8 mouse cellular contexts compared by ENCODE assay signal in the genomic region with DNA sequence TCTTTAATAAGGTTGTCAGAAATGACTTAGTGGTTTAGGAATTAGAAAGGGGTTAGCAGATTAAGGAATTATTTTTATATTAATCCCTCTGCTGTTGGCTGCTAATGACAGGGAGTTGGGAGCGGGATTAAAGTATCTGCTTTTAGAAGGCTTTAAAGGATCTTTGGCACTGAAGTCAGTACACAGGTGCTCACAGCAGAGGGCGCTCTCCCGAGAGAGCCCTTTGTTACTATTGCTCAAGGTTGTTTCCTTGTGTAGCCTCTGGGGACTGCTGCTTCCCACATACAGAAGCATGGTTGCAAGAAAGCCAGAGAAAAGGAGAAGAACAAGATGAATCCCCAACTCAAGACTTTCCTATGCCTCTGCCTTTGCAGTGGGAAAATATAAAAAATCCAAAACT. TPM values are rescaled to one million over a fixed set of nuclear protein-coding genes. Genes with fewer than 3 reads are reported as not detected.
A peak's percentile ranks its signal among the peaks of the same experiment; 100 is the strongest.
DNase-seq lines count a peak whose midpoint lies in the region; ATAC-seq and TF ChIP-seq lines count a peak whose summit lies in the region.

No protein-coding gene starts in this region.

- 25% methylated on average over 3 of the region's 3 CpGs for WGBS in liver, postnatal 0 days (ENCODE audit: insufficient replicate concordance)

- H3K9me3 ChIP-seq in liver, postnatal 0 days (ENCODE audit: low read length): peaks cover 4% of the 10 kb centered on the region; the same call in 1 of the 2 replicates

- H3K9ac ChIP-seq in liver, postnatal 0 days (replicated peaks): no peak overlapping the region

- no peak overlapping the region for H3K27ac ChIP-seq in layer of hippocampus, adult 2 months
- no peak overlapping the region for H3K27ac ChIP-seq in liver, postnatal 0 days (ENCODE audit: low read depth)

- no peak for TF ChIP-seq EP300 in liver, postnatal 0 days (IDR thresholded peaks at IDR 0.05; ENCODE audit: low read depth)

- H3K27me3 ChIP-seq in liver, postnatal 0 days (ENCODE audit: insufficient read depth, low read length): no peaks in the 10 kb centered on the region

- peak; percentile 28 to 39 for DNase-seq in cerebellum, adult 18-20 months
- no peak for DNase-seq in cerebellum, adult 8-10 months
- peak in 1 of 2 experiments; percentile 22 for DNase-seq in layer of hippocampus, adult 2 months (ENCODE audit: low spot score in 2 of 2)
- no peak for DNase-seq in layer of hippocampus, postnatal 36 days
- DNase-seq in ES-CJ7 (ENCODE audit: low read depth, low spot score): peak; percentile 89
- peak; percentile 20 to 22 for DNase-seq in cerebellum, postnatal 36 days
- DNase-seq in liver, postnatal 0 days: peak; percentile 72
- DNase-seq in thymus, postnatal 25 days: peak; percentile 31

- ATAC-seq in liver, postnatal 0 days: peak; percentile 41; the same call in 1 of the 2 replicates

- peaks cover 28% of the 10 kb centered on the region for H3K36me3 ChIP-seq in liver, postnatal 0 days (replicated peaks; ENCODE audit: insufficient read depth, low read length)

- peaks cover 11% of the 10 kb centered on the region; the same call in 1 of the 2 replicates for H3K4me1 ChIP-seq in liver, postnatal 0 days (ENCODE audit: insufficient read depth)

- TF ChIP-seq CTCF in layer of hippocampus, adult 2 months (conservative IDR thresholded peaks at IDR 0.05): peak; percentile 89
- peak; percentile 76 for TF ChIP-seq CTCF in liver, postnatal 0 days (IDR thresholded peaks at IDR 0.05; ENCODE audit: low read depth)

- H3K4me3 ChIP-seq in layer of hippocampus, adult 2 months: no peak overlapping the region
- H3K4me3 ChIP-seq in liver, postnatal 0 days (ENCODE audit: low read depth, low read length): no peak overlapping the region

- no peak overlapping the region for H3K4me2 ChIP-seq in liver, postnatal 0 days (ENCODE audit: low read depth, low read length)

RNA-seq across cellular contexts. Expression of a gene that starts 6.8 kb away (rescaled TPM):
- 10 to 100 TPM; 88.1 to 90.1 TPM for total RNA-seq in layer of hippocampus, adult 2 months (2021)
- 10 to 100 TPM; 81.5 to 92.2 TPM for total RNA-seq in layer of hippocampus, postnatal 36 days (2021)
- polyA plus RNA-seq in liver, postnatal 0 days (2015; fragmentation: Nextera tagmentation; extraction: Ambion mirVana): 34.3 and 38.3 TPM in 2 replicates

Comparison
In these comparisons a context has a peak if more than half of its experiments do, and no peak if none do; other contexts are left out.
1. DNase-seq: peak in cerebellum, adult 18-20 months (2 of 2), ES-CJ7 (single experiment), cerebellum, postnatal 36 days (2 of 2), liver, postnatal 0 days (single experiment) and thymus, postnatal 25 days (single experiment); none in cerebellum, adult 8-10 months (single experiment) and layer of hippocampus, postnatal 36 days (0 of 2).